8 mouse cellular contexts compared by ENCODE assay signal in genomic region chr5:76304452-76305341, GRCm38 (mm10). TPM values are rescaled to one million over a fixed set of nuclear protein-coding genes. Genes with fewer than 3 reads are reported as not detected.
DNase-seq lines count a peak whose midpoint lies in the region; ATAC-seq and TF ChIP-seq lines count a peak whose summit lies in the region.

Gene Clock, minus strand, starts transcription at chr5:76304792.

- peak; percentile 93 for ATAC-seq in hindbrain, embryonic 16.5 days

- intact Hi-C loops in gastrocnemius, adult 2 months (cut with DNase I), result loop anchor here (10.0 kb wide), 3 partner anchors 110 to 440 kb away; no protein-coding TSS in a partner anchor
- intact Hi-C loops in left cerebral cortex, adult 2 months (cut with DNase I), result loop anchor here (2.0 to 10.0 kb wide), 5 partner anchors 78 to 236 kb away; partner anchors contain the start of genes Exoc1, Srd5a3 and Tmem165

- peak within 1 kb of the TSS; percentile 96 for H3K4me3 ChIP-seq in gastrocnemius, adult 2 months
- peak within 1 kb of the TSS; percentile 71 for H3K4me3 ChIP-seq in hindbrain, embryonic 16.5 days (ENCODE audit: low read length)
- H3K4me3 ChIP-seq in left cerebral cortex, adult 2 months, result peak within 1 kb of the TSS; percentile 94
- peak within 1 kb of the TSS; percentile 51 for H3K4me3 ChIP-seq in macrophage (ENCODE audit: inconsistent target)

- peaks cover 22% of the 10 kb centered on the region for H3K4me1 ChIP-seq in hindbrain, embryonic 16.5 days (ENCODE audit: control insufficient read depth, insufficient read depth, low read depth, low read length)

- H3K27me3 ChIP-seq in hindbrain, embryonic 16.5 days (replicated peaks; ENCODE audit: control insufficient read depth, insufficient read depth, low read length), result no peaks in the 10 kb centered on the region

- peak within 1 kb of the TSS; percentile 97 for H3K9ac ChIP-seq in hindbrain, embryonic 16.5 days (ENCODE audit: low read depth, low read length)

- peak within 1 kb of the TSS; percentile 93 for H3K4me2 ChIP-seq in hindbrain, embryonic 16.5 days (ENCODE audit: low read length)

- WGBS in hindbrain, embryonic 16.5 days, result under 1% methylated on average over 70 of the region's 104 CpGs
- 1% methylated on average over 89 of the region's 104 CpGs for WGBS in macrophage (ENCODE audit: missing documents)

- H3K9me3 ChIP-seq in hindbrain, embryonic 16.5 days (ENCODE audit: control insufficient read depth, low read length), result no peaks in the 10 kb centered on the region

- H3K79me2 ChIP-seq in macrophage (ENCODE audit: inconsistent target), result peaks cover 37% of the 10 kb centered on the region

- TF ChIP-seq CTCF in gastrocnemius, adult 2 months (IDR thresholded peaks at IDR 0.05), result no peak
- TF ChIP-seq CTCF in left cerebral cortex, adult 2 months (IDR thresholded peaks at IDR 0.05), result no peak

- H3K27ac ChIP-seq in gastrocnemius, adult 2 months, result peak within 1 kb of the TSS; percentile 96
- peak within 1 kb of the TSS; percentile 98 for H3K27ac ChIP-seq in hindbrain, embryonic 16.5 days (ENCODE audit: low read depth, low read length)
- peak within 1 kb of the TSS; percentile 89 for H3K27ac ChIP-seq in left cerebral cortex, adult 2 months
- no peak within 1 kb of the TSS for H3K27ac ChIP-seq in macrophage

- no peaks in the 10 kb centered on the region for H3K36me3 ChIP-seq in hindbrain, embryonic 16.5 days (ENCODE audit: control insufficient read depth, insufficient read depth, low read length)
- no peaks in the 10 kb centered on the region for H3K36me3 ChIP-seq in macrophage (ENCODE audit: inconsistent target)

- peak; percentile 74 for DNase-seq in WW6 (ENCODE audit: low read depth, low spot score)
- DNase-seq in cerebellum, postnatal 25 days, result peak; percentile 94 to 96
- peak; percentile 95 for DNase-seq in gastrocnemius, adult 2 months
- peak; percentile 93 for DNase-seq in left cerebral cortex, adult 2 months (ENCODE audit: extremely low spot score in 1 of 2, low spot score in 2 of 2)
- DNase-seq in retina, postnatal 7 days (ENCODE audit: low read depth, low spot score), result peak; percentile 91
- DNase-seq in urinary bladder, adult 18-20 months (ENCODE audit: low spot score in 2 of 2), result peak; percentile 80 to 89

RNA-seq across cellular contexts. Expression of gene Clock, which starts in this region (rescaled TPM):
- total RNA-seq in gastrocnemius, adult 2 months (2021), result 10 to 100 TPM; 20.4 to 32.5 TPM
- polyA plus RNA-seq in hindbrain, embryonic 16.5 days (2015; fragmentation: Nextera tagmentation; extraction: Ambion mirVana), result 13.1 TPM in 2 replicates
- total RNA-seq in left cerebral cortex, adult 2 months (2021), result 10 to 100 TPM; 56.7 to 56.9 TPM
- total RNA-seq in macrophage (2018; cell fraction: chromatin; rRNA removed), result 100 to 1,000 TPM in 21 of 26 experiments, 10 to 100 TPM in 5; 74.4 to 148 (median 116) TPM
- 10 to 100 TPM; 12.1 to 23.1 (median 18.2) TPM for total RNA-seq in macrophage (2018; cell fraction: cytosol; rRNA removed)
- 100 to 1,000 TPM in 2 of 26 experiments, 10 to 100 TPM in 24; 38.2 to 103 (median 72.0) TPM for total RNA-seq in macrophage (2018; cell fraction: nucleus; rRNA removed)
- 9.7 to 14.2 TPM (median 11.7 TPM) in 3 replicates for polyA plus RNA-seq in macrophage (2018)
